Mouse (Mus musculus) testis, adult 2 months (tissue): ENCODE results near the gene Pex1. TPM values are rescaled to one million over a fixed set of nuclear protein-coding genes. Genes with fewer than 3 reads are reported as not detected.

ENCODE experiments used
- H3K27ac ChIP-seq: fragments of 200-500 bp; 2 replicates; pipeline ENCODE4 v1.5.1; 2012; ENCODE audit warnings: low read depth, low read length; ENCODE audit not compliant: control insufficient read depth, insufficient read depth
- H3K27me3 ChIP-seq: fragments of 200-500 bp; 2 replicates; pipeline ENCODE4 v1.6.1; 2012; ENCODE audit warnings: mild to moderate bottlenecking, low read length, moderate library complexity; ENCODE audit not compliant: control insufficient read depth, insufficient read depth
- H3K36me3 ChIP-seq: fragments of 200-500 bp; 2 replicates; pipeline ENCODE4 v1.6.1; 2012; ENCODE audit warnings: mild to moderate bottlenecking, low read length; ENCODE audit not compliant: control insufficient read depth, insufficient read depth
- H3K4me1 ChIP-seq: fragments of 200-500 bp; 2 replicates; pipeline ENCODE4 v1.6.1; 2012; ENCODE audit warnings: low read length; ENCODE audit not compliant: control insufficient read depth, insufficient read depth
- H3K4me3 ChIP-seq: fragments of 200-500 bp; 2 replicates; pipeline ENCODE4 v1.5.1; 2012; ENCODE audit warnings: low read depth, mild to moderate bottlenecking, low read length, moderate library complexity, mixed read lengths; ENCODE audit not compliant: control insufficient read depth
- CTCF ChIP-seq: fragments of 200-500 bp; IDR thresholded peaks from 2 replicates; pipeline ENCODE4 v1.5.1; 2012; ENCODE audit warnings: low read depth, mild to moderate bottlenecking, inconsistent platforms, low read length, moderate library complexity; ENCODE audit not compliant: control insufficient read depth, insufficient read depth, insufficient replicate concordance
- POLR2A ChIP-seq: fragments of 200-500 bp; IDR thresholded peaks from 2 replicates; pipeline ENCODE4 v1.6.1; 2012; ENCODE audit warnings: low read depth, mild to moderate bottlenecking, inconsistent platforms, low read length, moderate library complexity; ENCODE audit not compliant: control insufficient read depth
- polyA plus RNA-seq: library from polyadenylated mRNA; depleted of rRNA; stranded (reverse); fragments of >200 nt; gene quantifications from 2 replicates; pipeline ENCODE4 v1.2.3, GENCODE M21; 2012

Pex1 gene
- polyA plus RNA-seq, 1 experiment, result 3.8 TPM

DNA sequence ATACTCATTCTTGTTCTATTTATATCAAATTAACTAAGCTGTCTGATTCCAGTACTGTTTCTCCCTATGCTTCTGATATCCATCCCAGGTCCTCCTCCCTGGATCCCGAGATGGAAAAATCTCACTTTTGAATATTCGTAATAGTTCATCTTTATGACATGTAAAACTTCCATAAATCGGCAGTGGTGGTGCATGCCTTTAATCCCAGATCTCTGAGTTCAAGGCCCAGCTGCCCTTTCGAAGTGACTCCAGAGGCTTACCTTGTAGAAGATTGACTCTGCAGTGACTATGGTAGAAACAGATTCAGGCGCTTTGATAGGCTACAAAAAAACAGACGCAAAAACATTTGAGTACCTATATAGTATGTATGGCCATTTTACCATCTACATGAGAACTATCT lies 48.8 kb downstream of the Pex1 start:
- H3K27me3 ChIP-seq, result no peaks in the 10 kb centered on the region
- peaks cover 3% of the 10 kb centered on the region; the same call in 1 of the 2 replicates for H3K36me3 ChIP-seq

DNA sequence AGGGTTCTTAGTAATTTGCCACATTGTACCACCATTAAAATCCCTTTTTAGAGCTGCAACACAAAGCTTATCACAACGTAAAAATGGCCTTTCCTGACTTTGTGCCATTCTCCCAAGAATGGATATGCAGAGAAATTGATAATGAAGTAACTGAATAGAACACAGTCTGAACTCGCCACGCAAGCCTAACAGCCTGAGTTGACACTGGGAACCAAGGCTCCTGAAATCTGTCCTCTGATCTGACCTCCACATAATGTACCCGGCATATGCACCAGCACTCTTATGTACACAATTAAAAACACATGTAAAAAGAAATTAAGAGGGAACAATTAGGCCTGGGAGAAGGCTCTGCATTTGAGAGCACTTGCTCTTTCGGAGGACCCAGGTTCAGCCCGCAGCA lies 49.5 kb downstream of the Pex1 start:
- Histone ChIP-seq H3K4me1 (peaks cover 2% of the 10 kb centered on the region; the same call in 1 of the 2 replicates), H3K4me3 (no peak overlapping the region), H3K27me3 (no peaks in the 10 kb centered on the region), H3K36me3 (peaks cover 3% of the 10 kb centered on the region; the same call in 1 of the 2 replicates), H3K27ac (no peak overlapping the region)
- TF ChIP-seq CTCF, result no peak
- no peak for TF ChIP-seq POLR2A

More for the DNA sequence above, 48.8 kb downstream of the Pex1 start:
- peaks cover 2% of the 10 kb centered on the region; the same call in 1 of the 2 replicates for H3K4me1 ChIP-seq
- no peak overlapping the region for H3K4me3 ChIP-seq
- no peak overlapping the region for H3K27ac ChIP-seq
- TF ChIP-seq POLR2A (no peak), CTCF (no peak)

DNA sequence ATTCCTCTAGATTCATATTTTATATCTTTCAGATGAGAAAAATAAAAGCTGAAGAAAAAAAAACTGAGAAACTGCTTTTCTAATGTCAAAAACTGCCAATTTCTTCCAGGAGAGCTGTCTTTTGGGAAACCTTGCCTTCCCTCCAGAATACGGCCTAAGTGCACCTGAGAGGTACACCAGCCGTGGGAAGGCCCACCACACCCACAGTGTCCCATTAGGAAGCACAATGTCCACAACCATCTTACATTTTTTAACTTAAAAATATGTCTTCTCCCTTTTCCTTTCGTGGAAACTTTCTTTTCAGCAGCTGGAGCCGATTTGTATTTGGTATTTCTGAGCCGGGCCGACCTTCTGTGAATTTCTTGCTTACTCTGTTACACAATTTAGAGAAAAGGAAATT lies 50.7 kb downstream of the Pex1 start:
- peak overlapping the region; percentile 52; the same call in 1 of the 2 replicates for H3K4me3 ChIP-seq
- TF ChIP-seq CTCF, result no peak
- TF ChIP-seq POLR2A, result no peak
- no peak overlapping the region for H3K27ac ChIP-seq
- peaks cover 2% of the 10 kb centered on the region; the same call in 1 of the 2 replicates for H3K4me1 ChIP-seq
- H3K36me3 ChIP-seq, result no peaks in the 10 kb centered on the region
- no peaks in the 10 kb centered on the region for H3K27me3 ChIP-seq

DNA sequence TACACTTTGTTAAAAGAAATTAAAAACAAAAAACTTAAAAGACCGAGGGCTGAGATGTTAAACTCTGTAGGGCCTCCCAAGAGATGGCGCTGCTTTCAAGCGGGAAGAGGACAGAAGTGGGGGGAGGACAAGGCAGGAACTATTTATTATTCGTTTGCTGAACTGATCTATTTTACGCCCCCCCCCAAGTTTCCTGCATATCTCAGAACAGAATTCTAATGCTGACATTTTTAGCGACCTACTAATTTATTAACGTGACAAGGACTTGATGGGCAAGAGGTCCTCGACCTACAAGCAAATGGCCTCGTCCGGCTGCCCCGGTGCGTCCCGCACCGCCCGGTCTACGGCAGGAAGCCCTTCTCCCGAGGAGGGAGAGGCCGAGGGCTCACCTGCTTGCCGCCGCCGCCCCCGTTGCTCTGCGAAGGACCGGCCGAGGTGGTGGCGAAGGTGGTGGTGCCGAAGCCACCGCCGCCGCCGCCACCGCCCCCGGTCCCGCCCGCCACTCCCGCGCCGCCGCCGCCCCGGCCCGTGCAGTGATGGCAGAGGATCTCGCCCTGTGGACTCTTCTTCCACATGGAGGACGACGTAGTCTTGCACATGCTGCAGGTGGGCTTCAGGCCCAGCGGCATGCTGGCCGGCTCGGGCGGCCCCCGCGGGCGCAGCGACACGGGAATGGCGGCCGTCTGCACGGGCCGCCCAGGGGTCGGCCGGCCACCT lies 51.3 kb downstream of the Pex1 start:
- TF ChIP-seq CTCF (no peak), POLR2A (no peak)
- Histone ChIP-seq H3K36me3 (no peaks in the 10 kb centered on the region), H3K27me3 (no peaks in the 10 kb centered on the region), H3K4me3 (peak overlapping the region; percentile 92), H3K27ac (peak overlapping the region; percentile 86), H3K4me1 (peaks cover 2% of the 10 kb centered on the region; the same call in 1 of the 2 replicates)

DNA sequence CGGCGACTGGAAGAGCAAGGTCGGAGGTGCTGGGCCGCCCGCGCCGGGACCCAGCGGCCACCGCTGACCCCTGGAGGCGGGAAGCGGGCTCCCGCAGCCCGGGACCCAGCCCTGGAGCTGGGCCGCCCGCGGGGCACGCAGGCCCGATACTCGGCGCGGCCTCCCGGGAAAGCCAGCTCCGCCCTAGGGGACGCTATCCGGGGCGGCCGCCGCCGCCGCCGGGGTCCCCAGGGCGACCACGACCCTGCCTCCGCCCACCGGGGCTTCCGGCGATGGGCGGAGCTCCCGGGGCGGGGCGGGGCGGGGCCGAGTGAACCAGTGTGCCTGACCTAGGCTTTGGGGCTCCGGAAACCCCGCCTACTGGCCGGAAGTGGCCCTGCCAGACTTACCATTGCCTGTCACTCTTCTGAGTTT lies 51.8 kb downstream of the Pex1 start:
- Histone ChIP-seq H3K4me1 (peaks cover 2% of the 10 kb centered on the region; the same call in 1 of the 2 replicates), H3K4me3 (peak overlapping the region; percentile 92), H3K36me3 (no peaks in the 10 kb centered on the region), H3K27me3 (no peaks in the 10 kb centered on the region), H3K27ac (peak overlapping the region; percentile 86)
- TF ChIP-seq POLR2A (peak; percentile 77), CTCF (no peak)

DNA sequence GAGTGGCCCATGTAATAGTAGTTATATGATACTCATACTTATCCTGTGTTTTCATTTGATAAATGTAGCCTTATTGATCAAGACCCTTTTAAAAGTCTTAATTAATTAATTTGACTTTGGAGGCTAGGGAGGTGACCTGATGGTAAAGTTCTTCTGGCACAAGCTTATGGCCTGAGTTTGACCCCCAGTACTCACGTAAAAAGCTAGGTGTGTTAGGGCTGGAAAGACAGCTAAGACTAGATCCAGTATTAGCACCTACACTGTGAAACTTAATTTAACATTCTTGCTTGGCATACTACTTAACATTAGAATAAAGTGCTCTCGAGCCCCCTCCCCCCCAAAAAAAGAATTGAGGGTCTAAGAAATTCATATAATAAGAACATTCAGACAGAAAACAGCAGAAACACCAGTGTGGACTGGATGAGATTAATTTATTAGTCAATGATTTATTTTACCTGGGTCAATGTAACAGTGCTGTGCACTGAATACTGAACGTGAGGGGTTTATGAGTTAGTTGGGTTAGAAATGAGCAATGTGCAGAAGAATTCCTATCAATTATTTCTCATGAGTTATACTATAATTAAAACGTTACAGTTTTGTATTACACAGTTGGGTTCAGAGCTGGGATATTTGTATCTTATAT lies 52.5 kb downstream of the Pex1 start:
- TF ChIP-seq POLR2A, result no peak
- TF ChIP-seq CTCF, result no peak
- H3K4me3 ChIP-seq, result no peak overlapping the region; the same call in 1 of the 2 replicates
- H3K36me3 ChIP-seq, result no peaks in the 10 kb centered on the region
- no peak overlapping the region; the same call in 1 of the 2 replicates for H3K27ac ChIP-seq
- H3K4me1 ChIP-seq, result peaks cover 2% of the 10 kb centered on the region; the same call in 1 of the 2 replicates
- H3K27me3 ChIP-seq, result no peaks in the 10 kb centered on the region

DNA sequence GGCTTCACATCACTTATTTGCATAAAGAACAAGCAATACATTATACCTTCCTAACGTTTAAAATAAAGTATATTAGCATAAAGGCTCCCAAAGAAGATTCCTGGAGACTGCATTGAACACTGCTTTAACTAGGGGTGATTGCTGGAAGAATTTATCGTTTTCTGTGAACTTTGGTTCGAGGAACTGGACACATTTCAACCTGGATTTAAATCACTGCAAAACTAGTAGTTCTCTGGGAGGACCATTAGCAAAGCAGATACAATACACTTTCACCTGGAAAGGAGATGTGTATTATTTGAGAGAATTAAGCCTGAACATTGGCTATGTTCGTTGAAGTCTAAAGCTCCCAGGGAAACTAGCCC lies 53.0 kb downstream of the Pex1 start:
- no peak overlapping the region for H3K4me3 ChIP-seq
- H3K27me3 ChIP-seq, result no peaks in the 10 kb centered on the region
- H3K4me1 ChIP-seq, result peaks cover 2% of the 10 kb centered on the region; the same call in 1 of the 2 replicates
- no peaks in the 10 kb centered on the region for H3K36me3 ChIP-seq
- no peak overlapping the region for H3K27ac ChIP-seq
- no peak for TF ChIP-seq POLR2A
- TF ChIP-seq CTCF, result no peak
